Mouse (Mus musculus): Measurements from ENCODE around the gene Zfp105. TPM values are rescaled to one million over a fixed set of nuclear protein-coding genes. Genes with fewer than 3 reads are reported as not detected.

The Zfp105 gene
- 32.4 and 33.8 TPM in 2 replicates for polyA plus RNA-seq (2016; fragmentation: Nextera tagmentation; extraction: Ambion mirVana)

DNA sequence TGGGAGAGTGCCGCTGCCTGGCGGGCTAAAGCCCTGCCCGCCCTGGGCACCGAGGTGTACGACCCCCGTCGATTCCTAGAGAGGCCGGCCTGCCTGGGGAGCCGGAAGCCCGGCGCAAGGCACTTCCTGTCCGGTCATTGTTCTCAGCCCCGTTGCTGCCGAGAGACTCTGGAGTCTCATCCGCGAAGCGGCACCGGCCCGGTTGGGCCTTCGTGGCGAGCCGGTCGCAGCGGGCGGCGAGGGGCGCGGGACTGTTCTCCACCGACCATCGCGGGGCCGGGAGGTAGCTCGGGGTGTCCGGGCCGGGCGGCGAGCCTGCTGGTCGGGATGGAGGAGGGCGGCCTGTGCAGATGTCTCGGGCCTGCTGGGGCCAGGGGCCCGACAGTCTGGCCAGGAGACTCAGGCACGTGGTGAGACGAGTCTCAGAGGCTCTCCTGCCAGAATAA lies at the start of gene Zfp105:
Gene Zfp105, plus strand, starts transcription at position 137 of the 446 bp plus-strand sequence.
- WGBS: under 1% methylated on average over 43 of the region's 43 CpGs
- peaks cover 6% of the 10 kb centered on the region for H3K4me1 ChIP-seq
- H3K9me3 ChIP-seq: no peaks in the 10 kb centered on the region
- peak; percentile 93 for DNase-seq (ENCODE audit: low spot score)
- H3K27me3 ChIP-seq (replicated peaks; ENCODE audit: low read depth, poor library complexity, severe bottlenecking): peaks cover 19% of the 10 kb centered on the region
- peak within 1 kb of the TSS; percentile 94 for H3K4me3 ChIP-seq
- peaks cover 38% of the 10 kb centered on the region for H3K36me3 ChIP-seq (replicated peaks)
- peak within 1 kb of the TSS; percentile 99 for H3K27ac ChIP-seq (replicated peaks)

DNA sequence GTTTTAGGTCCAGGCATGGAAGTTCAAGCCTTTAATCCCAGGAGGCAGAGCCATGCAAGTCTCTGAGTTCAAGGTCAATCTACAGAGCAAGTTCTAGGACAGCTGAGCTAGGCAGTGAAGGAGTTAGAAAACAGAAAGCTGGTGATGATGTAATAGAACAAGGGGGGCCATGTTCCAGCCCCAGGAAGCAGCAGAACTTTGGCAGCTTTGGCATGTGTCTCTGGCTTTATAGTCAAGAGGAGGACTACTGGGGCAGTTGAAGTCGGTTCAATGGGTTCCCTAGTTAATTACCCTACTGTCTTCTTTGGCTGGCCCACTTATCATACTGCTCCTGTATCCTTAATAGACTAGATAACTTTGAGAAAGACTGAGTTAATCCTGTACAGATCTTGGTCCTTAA lies 48.2 kb upstream of the Zfp105 start:
- Histone ChIP-seq H3K4me1 (no peaks in the 10 kb centered on the region), H3K4me3 (no peak overlapping the region), H3K27me3 (replicated peaks; ENCODE audit: low read depth, poor library complexity, severe bottlenecking) (no peaks in the 10 kb centered on the region), H3K36me3 (replicated peaks) (no peaks in the 10 kb centered on the region), H3K9me3 (no peaks in the 10 kb centered on the region; the same call in 1 of the 2 replicates), H3K27ac (replicated peaks) (no peak overlapping the region)
- no peak for DNase-seq (ENCODE audit: low spot score)
- WGBS: 69% methylated on average over 1 of the region's 1 CpGs

DNA sequence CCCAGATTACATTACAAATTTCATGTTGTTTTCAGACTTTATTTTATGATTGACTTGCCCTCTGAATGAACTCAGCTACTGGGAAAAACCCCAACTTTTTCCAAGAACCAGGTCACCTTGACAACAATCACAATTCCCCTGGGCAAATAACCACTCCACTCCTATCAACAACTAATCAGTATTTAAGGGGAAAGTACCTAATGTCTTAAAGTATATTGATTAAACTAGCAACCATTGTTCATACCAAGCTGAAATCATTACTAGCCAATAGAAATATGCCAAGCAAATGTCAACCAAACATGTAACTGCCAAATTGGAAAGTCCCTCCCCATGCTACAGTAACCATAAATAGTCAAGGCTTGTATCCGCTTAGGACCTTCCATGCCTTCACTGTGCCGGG lies 47.7 kb upstream of the Zfp105 start:
- no peak for DNase-seq (ENCODE audit: low spot score)
- no peaks in the 10 kb centered on the region for H3K36me3 ChIP-seq (replicated peaks)
- H3K27ac ChIP-seq (replicated peaks): no peak overlapping the region
- H3K4me3 ChIP-seq: no peak overlapping the region
- WGBS: 90% methylated on average over 2 of the region's 2 CpGs
- no peaks in the 10 kb centered on the region for H3K27me3 ChIP-seq (replicated peaks; ENCODE audit: low read depth, poor library complexity, severe bottlenecking)
- H3K9me3 ChIP-seq: no peaks in the 10 kb centered on the region; the same call in 1 of the 2 replicates
- no peaks in the 10 kb centered on the region for H3K4me1 ChIP-seq

DNA sequence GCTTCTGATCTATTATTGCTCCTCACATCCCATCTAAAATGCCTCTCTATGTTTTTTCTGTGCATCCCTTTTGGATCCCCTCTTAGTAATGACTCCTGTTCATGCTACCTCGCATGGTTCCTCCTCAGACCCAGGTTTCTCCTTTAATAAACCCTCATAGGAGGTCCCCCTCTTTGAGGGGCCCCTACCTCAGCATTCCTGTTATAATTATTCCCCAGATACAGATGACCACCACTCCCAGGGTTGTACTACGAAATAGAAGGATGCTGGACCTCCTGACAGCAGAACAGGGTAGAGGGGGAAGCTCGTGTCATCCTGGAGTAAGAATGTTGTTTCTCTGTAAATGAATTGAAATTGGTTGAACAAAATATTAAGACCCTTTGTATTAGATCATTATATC lies 37.5 kb upstream of the Zfp105 start, which contains the start of gene Zkscan7:
Gene Zkscan7, plus strand, starts transcription at position 301 of the 400 bp plus-strand sequence.
- H3K4me1 ChIP-seq: peaks cover 19% of the 10 kb centered on the region
- no peak for DNase-seq (ENCODE audit: low spot score)
- H3K4me3 ChIP-seq: peak within 1 kb of the TSS; percentile 84
- WGBS: 86% methylated on average over 3 of the region's 3 CpGs
- H3K27me3 ChIP-seq (replicated peaks; ENCODE audit: low read depth, poor library complexity, severe bottlenecking): peaks cover 5% of the 10 kb centered on the region; the same call in 1 of the 2 replicates
- H3K36me3 ChIP-seq (replicated peaks): peaks cover 5% of the 10 kb centered on the region; the same call in 1 of the 2 replicates
- H3K27ac ChIP-seq (replicated peaks): no peak within 1 kb of the TSS; the same call in 1 of the 2 replicates
- H3K9me3 ChIP-seq: no peaks in the 10 kb centered on the region

DNA sequence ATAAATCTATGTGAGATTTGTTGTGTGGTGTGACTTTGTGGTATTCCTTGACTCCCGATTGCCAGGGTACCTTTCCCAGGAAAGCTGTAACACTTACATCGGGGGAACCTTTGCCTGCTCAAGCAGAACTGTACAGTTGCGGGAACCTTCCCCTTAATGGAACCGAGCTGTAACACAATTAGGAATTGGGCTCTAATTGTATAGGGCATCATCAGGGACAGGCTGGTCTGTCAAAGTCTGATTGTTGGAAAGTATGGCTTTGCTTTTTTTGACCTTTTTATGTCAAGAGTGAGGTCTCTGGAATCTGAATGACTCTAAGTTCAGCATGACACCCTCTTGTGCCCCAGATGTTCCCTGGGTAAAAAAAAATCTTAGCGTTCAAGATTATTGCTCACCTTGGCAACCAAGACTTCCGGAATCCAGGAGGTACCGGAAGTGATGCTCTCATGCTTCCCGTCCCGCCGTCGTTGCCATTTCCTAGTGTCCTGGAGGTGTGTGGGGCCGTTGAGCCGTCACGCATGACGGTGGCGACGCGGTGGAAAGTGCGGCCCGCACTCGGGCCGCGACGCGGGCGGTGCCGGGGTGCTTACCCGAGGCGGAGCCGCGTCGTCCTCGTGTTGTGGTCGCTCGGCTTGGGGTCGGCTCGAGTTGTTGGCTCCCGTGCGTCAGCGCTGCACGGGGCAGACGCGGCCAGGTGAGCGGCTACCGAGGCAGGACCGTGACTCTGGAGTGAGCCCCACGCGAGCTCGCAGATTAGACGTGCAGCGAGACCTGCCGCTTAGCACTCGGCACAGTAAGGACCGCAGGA lies 36.3 kb upstream of the Zfp105 start:
- Histone ChIP-seq H3K4me3 (peak overlapping the region; percentile 84), H3K27ac (replicated peaks) (peak overlapping the region; percentile 85), H3K36me3 (replicated peaks) (peaks cover 10% of the 10 kb centered on the region; the same call in 1 of the 2 replicates), H3K9me3 (no peaks in the 10 kb centered on the region), H3K4me1 (peaks cover 19% of the 10 kb centered on the region), H3K27me3 (replicated peaks; ENCODE audit: low read depth, poor library complexity, severe bottlenecking) (peaks cover 5% of the 10 kb centered on the region; the same call in 1 of the 2 replicates)
- DNase-seq (ENCODE audit: low spot score): peak; percentile 77
- WGBS: 7% methylated on average over 54 of the region's 54 CpGs

DNA sequence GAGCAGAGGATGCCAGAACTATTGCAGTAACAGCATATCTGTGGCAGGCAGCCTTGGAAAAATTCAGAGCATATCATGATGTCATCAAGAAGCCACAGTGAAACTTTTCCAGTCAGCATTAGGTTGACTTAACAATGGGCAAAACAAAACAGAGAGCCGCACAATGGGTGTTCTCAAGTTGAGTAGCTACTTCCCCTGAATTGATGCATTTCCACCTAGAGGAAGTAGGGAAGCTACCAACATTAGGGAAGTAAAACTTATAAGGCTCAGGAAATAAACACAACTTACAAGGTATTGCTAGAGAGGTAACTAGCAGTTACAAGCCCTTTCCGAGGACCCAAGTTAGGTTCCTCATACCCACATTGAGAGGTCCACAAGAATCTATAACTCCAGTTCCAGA lies 21.8 kb upstream of the Zfp105 start:
- 84% methylated on average over 2 of the region's 2 CpGs for WGBS
- H3K36me3 ChIP-seq (replicated peaks): peaks cover 14% of the 10 kb centered on the region
- no peak overlapping the region for H3K4me3 ChIP-seq
- DNase-seq (ENCODE audit: low spot score): no peak
- H3K4me1 ChIP-seq: peaks cover 10% of the 10 kb centered on the region; the same call in 1 of the 2 replicates
- no peaks in the 10 kb centered on the region for H3K27me3 ChIP-seq (replicated peaks; ENCODE audit: low read depth, poor library complexity, severe bottlenecking)
- H3K27ac ChIP-seq (replicated peaks): no peak overlapping the region
- H3K9me3 ChIP-seq: peaks cover 2% of the 10 kb centered on the region; the same call in 1 of the 2 replicates

DNA sequence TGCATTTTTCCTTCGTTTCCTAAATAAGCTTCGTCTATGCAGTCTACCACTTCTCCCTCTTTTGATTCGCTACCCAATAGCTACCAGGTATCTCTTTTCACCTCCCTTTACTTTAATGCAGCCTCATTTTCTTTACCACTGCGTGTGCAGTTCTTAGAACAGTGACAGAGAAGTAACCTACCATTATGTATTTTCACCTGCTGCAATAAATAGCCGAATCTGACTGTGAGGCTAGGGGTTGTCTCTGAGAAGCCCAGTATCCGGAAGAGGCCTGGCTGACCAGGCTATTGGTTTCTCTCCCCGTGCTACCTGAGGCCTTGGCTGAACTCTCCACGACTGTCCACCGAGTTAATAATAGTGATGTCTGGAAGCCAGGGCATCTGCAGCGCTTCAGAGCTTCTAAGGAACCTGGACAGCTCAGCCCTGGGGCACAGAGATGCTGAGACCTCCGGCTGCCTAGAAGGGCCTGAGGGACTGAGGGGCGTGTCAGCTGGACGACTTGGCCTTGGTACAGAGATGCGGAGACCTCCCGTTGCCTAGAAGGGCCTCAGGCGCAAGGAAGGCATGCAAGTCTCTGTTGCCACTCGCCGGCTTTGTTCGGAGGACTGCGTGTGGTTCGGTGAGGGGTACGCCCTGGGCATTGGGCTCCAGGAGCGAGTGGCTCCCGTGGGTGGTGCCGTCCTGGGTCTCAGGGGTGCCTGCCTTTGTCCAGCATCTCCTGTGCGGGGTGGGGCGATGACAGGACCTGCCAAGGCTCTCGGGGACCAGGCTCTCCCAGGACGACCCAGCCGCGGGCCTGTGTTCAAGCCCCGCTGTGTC lies 19.9 kb upstream of the Zfp105 start:
- H3K27me3 ChIP-seq (replicated peaks; ENCODE audit: low read depth, poor library complexity, severe bottlenecking): no peaks in the 10 kb centered on the region
- peak overlapping the region; percentile 84 for H3K27ac ChIP-seq (replicated peaks)
- peak; percentile 86 for DNase-seq (ENCODE audit: low spot score)
- peak overlapping the region; percentile 66 for H3K4me3 ChIP-seq
- H3K36me3 ChIP-seq (replicated peaks): peaks cover 30% of the 10 kb centered on the region
- 14% methylated on average over 32 of the region's 32 CpGs for WGBS
- peaks cover 10% of the 10 kb centered on the region; the same call in 1 of the 2 replicates for H3K4me1 ChIP-seq
- peaks cover 12% of the 10 kb centered on the region for H3K9me3 ChIP-seq

DNA sequence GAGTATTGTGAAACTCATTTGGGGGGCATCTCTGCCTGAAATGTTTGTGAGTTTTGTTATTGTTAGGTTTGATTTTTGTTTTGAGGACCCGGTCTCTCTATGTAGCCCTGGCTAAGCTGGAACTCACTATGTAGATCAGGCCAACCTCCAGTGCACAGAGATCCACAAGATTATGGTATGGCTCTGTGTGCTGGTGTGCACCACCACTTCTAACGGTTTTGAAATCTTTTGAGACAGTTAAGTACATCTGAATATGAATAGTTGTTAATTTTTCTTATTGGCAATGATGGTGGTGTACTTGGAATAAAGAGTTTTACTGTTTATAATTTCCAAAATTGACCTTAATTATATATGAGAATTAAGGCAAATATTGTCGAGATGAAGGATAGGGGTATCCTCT lies 436 bp upstream of the Zfp105 start:
- peaks cover 33% of the 10 kb centered on the region for H3K36me3 ChIP-seq (replicated peaks)
- WGBS: 20% methylated on average over 3 of the region's 3 CpGs
- H3K27ac ChIP-seq (replicated peaks): peak overlapping the region; percentile 99; the same call in 1 of the 2 replicates
- no peak for DNase-seq (ENCODE audit: low spot score)
- peaks cover 19% of the 10 kb centered on the region for H3K27me3 ChIP-seq (replicated peaks; ENCODE audit: low read depth, poor library complexity, severe bottlenecking)
- H3K4me1 ChIP-seq: peaks cover 6% of the 10 kb centered on the region
- peak overlapping the region; percentile 94 for H3K4me3 ChIP-seq
- H3K9me3 ChIP-seq: no peaks in the 10 kb centered on the region

DNA sequence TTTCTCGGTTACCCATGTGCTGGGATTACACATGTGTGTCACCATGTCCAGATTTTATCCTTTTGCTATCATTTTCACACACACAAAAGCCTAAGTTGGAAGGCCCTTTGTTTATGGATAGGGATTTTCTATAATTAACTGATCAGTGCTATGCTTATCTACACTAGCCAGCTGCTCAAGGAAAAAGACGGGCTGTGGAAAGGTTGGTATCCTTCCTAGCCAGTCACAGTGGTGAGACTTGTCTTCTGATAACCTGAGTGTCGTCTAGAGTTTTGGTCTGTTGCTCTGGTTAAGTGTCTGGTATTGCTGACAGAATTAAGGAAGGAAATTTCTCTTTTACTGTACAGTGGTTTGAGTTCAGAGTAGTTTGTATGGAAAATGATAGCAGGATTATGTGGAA lies 6.0 kb downstream of the Zfp105 start:
- no peak for DNase-seq (ENCODE audit: low spot score)
- H3K9me3 ChIP-seq: peaks cover 11% of the 10 kb centered on the region
- H3K4me3 ChIP-seq: no peak overlapping the region
- 91% methylated on average over 3 of the region's 3 CpGs for WGBS
- peaks cover 96% of the 10 kb centered on the region for H3K36me3 ChIP-seq (replicated peaks)
- no peaks in the 10 kb centered on the region for H3K27me3 ChIP-seq (replicated peaks; ENCODE audit: low read depth, poor library complexity, severe bottlenecking)
- peaks cover 1% of the 10 kb centered on the region for H3K4me1 ChIP-seq
- H3K27ac ChIP-seq (replicated peaks): no peak overlapping the region

DNA sequence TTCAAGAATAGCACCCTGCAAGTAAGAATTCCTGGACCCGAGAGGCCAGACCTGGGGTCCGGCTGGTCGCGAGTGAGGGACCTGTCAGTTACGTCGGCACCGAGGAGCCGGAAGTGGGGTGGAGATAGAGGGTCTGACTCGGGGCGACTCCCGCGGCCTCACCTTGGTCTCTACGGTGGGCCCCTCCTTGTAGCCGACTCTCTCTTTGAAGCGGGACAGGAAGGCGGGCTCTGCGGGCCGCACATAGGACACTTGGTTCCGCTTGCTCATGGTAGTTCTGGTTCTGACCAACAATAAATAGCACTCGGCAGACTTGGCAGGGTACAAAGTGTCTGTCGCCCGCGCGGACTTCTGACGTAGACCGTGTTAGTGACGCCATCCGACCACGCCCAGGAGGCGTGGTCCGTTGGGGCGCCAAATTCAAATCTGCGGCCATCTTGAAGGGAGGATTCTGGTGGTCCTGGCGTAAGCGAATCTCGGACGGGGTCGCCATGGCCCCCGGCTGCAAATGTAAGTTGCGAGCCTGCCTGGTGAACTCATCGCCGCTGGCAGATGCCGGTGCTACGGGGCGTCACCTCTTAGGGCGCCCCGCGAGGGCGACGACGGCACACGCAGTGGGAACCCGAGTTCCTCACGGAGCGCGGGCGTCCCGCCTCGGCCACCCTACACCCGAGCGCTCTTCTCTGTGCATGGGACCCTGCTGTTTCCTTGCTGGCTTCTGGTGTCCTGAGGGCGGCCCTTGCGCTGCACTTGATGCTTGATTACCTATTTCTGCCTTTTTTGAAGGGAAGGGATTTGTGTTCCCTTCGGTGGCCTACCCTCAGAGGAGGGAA lies 28.0 kb downstream of the Zfp105 start, which contains the start of the genes 1110059G10Rik and Kif15:
Gene 1110059G10Rik, minus strand, starts transcription at position 358 of the 833 bp plus-strand sequence.
Gene Kif15, plus strand, starts transcription at position 404 of the 833 bp plus-strand sequence.
- Histone ChIP-seq H3K27ac (replicated peaks) (peak within 1 kb of the TSS; percentile 91), H3K9me3 (no peaks in the 10 kb centered on the region), H3K4me1 (peaks cover 25% of the 10 kb centered on the region), H3K36me3 (replicated peaks) (peaks cover 31% of the 10 kb centered on the region), H3K27me3 (replicated peaks; ENCODE audit: low read depth, poor library complexity, severe bottlenecking) (no peaks in the 10 kb centered on the region), H3K4me3 (peak within 1 kb of the TSS; percentile 72)
- under 1% methylated on average over 64 of the region's 64 CpGs for WGBS
- DNase-seq (ENCODE audit: low spot score): peak; percentile 95

Measured in embryonic facial prominence, embryonic 10.5 days (tissue).